Mouse (Mus musculus): ENCODE measurements at regions not wholly inside any gene's neighbourhood (a gene's known extent, or its start where the extent isn't known, plus 50 kb on each side); places are given as distances from the start of the nearest gene placed in this dataset.

- in situ Hi-C loops (cut with MboI, MseI), result no loop called here
Measured at GRCm38 (mm10) chr6:50993952-50994351, 339.7 kb upstream of the Npvf start.

GRCm38 (mm10) chr6:51002713-51003112 is 348.5 kb upstream of the Npvf start:
- in situ Hi-C loops (cut with MboI, MseI), result no loop called here

GRCm38 (mm10) chr6:51006074-51006591 is 351.9 kb upstream of the Npvf start:
- in situ Hi-C loops (cut with MboI, MseI), result no loop called here

- in situ Hi-C loops (cut with MboI, MseI), result no loop called here
Measured at GRCm38 (mm10) chr6:51009526-51010340, 355.5 kb upstream of the Npvf start.

- in situ Hi-C loops (cut with MboI, MseI), result no loop called here
Measured at GRCm38 (mm10) chr6:51010536-51010935, 356.3 kb upstream of the Npvf start.

- in situ Hi-C loops (cut with MboI, MseI), result no loop called here
Measured at GRCm38 (mm10) chr6:51012086-51012830, 358.0 kb upstream of the Npvf start.

DNA sequence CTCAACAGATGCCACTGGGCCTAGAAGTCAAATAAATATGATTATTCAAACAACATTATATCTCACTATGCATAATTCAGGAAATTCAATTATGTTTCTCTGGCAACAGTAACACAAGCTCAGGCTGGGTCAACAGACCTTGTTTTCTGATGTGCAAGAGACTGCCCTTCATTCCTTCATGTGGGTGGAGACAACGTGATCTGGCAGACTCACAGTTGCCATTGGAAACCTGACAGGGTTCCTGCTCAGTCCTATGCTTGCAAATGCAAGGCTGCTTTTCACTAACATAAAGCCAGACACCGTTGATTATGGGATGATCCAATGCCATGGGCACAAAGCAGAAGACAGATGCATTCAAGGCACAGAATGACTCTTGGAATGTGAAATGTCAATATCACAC is 361.5 kb upstream of the Npvf start:
- in situ Hi-C loops (cut with MboI, MseI), result no loop called here

DNA sequence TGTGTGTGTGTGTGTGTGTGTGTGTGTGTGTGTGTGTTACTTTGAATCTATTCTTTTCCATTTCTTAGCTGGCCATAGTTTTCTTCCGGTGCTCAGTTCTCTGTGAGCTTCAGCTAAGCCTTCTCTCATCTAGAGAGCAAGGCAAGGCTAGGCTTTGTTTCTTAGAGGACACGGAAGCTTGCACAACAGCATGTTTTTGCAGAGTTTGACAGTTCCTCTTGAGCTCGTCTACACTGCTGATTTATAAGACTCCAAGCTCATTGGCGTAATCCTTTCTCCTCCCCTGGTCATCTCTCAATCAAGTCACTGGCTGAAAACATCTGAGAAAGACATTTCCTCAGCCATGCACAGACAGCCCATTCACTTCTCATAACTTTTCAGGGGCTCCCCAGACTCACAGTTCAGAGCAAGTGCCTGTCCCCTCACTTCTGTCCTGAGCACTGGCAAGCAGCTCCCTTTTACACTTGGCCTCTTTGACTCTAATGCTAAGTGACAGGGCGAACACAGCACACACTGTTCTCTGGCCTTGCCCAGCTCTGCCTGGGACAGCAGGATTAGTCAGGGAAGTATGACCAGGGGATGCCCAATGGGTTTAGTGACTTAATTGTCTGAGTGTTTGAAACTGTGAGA is 362.3 kb upstream of the Npvf start:
- in situ Hi-C loops (cut with MboI, MseI), result no loop called here

- in situ Hi-C loops (cut with MboI, MseI), result no loop called here
Measured at GRCm38 (mm10) chr6:51017260-51017999, 363.2 kb upstream of the Npvf start.

DNA sequence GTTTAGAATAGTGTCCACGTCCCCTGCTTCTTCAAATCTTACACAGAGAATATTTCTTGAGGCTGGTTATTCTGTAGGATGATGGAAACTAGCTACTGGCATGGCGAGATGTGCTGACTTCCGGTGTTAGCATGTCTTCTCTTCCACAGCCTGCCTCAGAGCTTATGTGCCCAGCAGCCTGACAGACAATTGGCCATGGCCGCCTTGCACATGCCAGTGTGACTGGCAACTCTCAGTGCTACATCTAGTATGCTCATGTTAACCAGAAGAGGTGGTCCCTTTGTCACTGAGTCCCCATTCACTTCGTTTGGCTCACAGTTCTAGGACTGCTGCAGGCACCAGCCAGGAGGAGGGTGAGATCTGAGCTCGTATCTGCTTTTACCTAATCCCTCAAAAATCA is 367.0 kb upstream of the Npvf start:
- in situ Hi-C loops (cut with MboI, MseI), result no loop called here

GRCm38 (mm10) chr6:51023361-51023760 is 369.1 kb upstream of the Npvf start:
- in situ Hi-C loops (cut with MboI, MseI), result no loop called here

DNA sequence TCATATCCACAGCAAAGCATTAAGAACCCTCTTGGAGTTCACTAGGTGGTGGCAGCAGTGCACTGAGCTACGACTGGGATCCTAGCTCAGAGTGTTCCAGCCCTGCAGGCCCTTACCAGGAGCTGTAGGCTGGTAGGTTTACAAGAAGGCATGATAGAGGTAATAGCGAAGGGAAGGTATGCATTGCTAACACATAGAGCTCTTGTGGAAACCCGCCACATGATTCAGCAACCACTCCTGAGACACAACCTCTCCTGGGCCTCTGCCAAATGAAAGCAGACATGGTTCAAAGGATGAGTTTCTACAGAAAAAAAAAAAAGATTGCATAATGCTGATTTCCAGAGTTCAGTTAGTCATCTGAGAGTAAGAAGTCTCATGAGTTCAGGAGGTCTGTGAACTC is 370.5 kb upstream of the Npvf start:
- in situ Hi-C loops (cut with MboI, MseI), result no loop called here

- in situ Hi-C loops (cut with MboI, MseI), result no loop called here
Measured at GRCm38 (mm10) chr6:51025411-51025810, 371.2 kb upstream of the Npvf start.

- in situ Hi-C loops (cut with MboI, MseI), result no loop called here
Measured at GRCm38 (mm10) chr6:51027296-51027695, 373.1 kb upstream of the Npvf start.

DNA sequence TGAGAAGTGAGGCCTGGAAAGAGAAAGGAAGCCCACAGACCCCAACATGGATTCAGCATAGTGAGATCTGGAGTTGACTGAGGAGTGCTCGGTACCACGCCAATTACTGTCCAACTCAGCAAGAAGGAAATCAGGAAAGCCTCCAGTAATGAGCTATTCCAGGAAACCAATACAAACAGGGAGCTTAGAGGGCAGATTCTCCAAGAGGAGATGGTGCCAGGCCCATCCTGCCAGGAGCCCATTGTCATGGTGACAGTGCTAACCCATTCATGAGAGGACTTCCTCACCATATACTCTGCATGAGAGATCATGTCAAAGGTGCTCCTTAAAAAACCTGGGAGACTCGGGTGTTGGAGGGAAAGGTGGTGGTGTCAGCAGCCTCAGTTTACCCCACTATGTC is 375.3 kb upstream of the Npvf start:
- in situ Hi-C loops (cut with MboI, MseI), result no loop called here

- in situ Hi-C loops (cut with MboI, MseI), result no loop called here
Measured at GRCm38 (mm10) chr6:51029953-51030352, 375.7 kb upstream of the Npvf start.

DNA sequence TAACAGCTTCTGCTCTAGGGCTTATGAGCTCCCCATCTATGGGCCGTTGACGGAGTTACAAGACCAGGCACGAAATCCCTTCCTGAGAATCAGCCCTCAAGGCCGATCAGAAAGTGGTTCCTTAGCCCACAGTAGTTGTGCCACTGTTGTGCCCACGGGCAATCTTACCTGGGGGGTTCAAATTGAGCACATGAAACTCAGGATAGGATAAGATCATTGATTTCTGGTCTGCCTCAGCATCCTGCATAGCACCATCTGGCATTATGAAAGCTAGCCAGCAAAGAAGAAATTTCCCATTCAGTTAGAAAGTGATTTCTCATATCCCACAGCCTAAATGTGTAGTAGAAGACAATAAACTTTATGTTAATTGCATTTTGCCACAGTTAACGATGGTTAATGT is 379.6 kb upstream of the Npvf start:
- in situ Hi-C loops (cut with MboI, MseI), result no loop called here

DNA sequence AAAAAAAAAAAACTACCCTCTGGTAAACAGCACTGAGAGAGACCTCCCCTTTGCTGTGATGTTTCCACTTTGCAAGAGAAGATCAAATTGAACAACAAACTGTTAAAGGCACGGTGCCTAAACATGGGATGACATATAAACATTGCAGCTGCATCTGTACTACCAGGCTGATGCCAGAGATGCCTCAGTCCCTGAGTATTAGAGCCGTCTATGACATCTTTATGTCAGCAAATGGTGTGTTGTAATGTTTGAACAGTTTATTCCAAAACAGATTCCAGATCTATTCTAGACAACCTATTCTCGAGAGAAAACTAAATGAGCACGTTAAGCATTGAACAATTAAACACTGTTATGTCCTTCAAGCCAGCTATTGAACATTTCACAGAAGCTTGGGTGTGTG is 381.8 kb upstream of the Npvf start:
- in situ Hi-C loops (cut with MboI, MseI), result no loop called here

GRCm38 (mm10) chr6:51036553-51036952 is 382.3 kb upstream of the Npvf start:
- in situ Hi-C loops (cut with MboI, MseI), result no loop called here

DNA sequence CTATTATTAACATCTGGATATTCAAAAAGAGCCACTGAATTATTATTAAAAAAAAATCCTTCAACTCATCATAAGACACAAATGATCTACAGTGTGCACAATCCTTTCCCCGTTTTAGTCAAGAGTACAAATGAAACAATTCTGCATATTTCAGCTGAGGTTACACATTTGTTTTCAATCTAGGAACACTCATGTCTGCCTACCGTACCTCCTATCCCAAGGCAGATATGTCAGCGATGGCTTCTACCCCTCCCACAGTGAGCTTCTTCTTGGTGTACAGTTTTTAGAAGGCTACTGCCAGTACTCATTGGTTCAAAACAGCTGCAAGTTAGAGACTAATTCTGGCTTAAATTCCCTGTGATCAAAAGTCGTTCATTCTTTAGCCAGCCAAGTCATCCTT is 382.7 kb upstream of the Npvf start:
- in situ Hi-C loops (cut with MboI, MseI), result no loop called here

- in situ Hi-C loops (cut with MboI, MseI), result no loop called here
Measured at GRCm38 (mm10) chr6:51039486-51040180, 385.4 kb upstream of the Npvf start.
